Mouse (Mus musculus): Measurements from ENCODE around the gene Ccdc82.

The Ccdc82 gene

DNA sequence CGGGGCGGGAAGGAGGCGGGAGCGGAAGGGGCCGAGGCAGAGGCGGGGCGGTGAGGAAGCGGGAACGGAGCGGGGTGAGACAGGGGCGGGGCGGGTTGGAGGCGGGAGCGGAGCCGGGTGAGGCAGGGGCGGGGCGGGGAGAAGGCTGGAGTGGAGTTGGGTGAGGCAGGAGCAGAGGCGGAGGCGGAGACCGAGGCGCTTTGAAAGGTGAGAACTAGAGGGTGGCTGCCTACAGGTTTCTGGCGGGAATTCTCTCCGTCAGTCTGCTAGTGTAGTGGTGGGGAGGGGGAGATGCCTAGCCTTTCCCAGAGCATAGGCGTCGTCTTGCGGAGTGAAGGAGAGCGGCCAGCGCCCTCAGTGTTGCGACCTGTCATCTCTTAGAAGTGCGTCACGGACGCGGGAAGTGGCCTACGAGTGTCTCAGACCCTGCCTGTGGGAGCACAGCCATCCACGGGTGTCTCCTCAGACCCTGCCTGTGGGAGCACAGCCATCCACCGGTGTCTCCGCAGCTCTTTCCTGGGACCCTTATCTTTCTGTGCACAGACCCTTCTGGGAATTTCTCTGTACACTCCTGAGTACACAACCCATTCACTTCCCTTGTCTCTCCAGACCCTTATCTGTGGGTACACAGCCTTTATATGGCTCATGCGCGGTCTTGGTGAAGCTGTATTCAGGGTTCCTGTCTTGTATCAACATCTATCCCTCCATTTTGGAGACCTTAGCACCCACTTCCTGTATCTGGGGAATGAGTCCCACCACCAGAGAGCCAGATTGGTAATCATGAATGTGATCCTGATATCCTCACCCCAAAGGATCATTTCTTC is at the start of gene Ccdc82:
Gene Ccdc82 (plus strand): TSS at position 141 of the 824 bp plus-strand sequence.
- DNase-seq (ENCODE audit: low spot score in 2 of 2) = peak; percentile 83 to 91

DNA sequence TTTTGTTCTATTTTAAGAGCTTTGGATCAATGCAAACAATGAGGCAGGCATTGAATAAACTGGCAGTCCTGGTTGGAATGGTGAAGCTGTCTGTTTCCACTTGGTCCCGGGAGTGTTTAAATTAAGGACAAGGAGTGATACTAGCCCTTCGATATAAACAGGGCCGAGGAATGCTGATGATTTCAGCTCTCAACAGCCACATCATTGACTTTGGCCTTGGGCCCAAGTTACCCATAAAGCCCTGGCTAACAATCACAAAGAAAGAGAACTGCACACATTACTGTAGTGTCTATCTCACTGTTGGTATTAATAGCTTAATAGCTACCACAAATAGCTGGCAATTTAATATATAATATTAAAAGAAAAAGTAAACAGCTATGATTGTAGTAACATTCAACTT is 46.7 kb upstream of the Ccdc82 start:
- DNase-seq (ENCODE audit: low spot score in 2 of 2) = no peak

DNA sequence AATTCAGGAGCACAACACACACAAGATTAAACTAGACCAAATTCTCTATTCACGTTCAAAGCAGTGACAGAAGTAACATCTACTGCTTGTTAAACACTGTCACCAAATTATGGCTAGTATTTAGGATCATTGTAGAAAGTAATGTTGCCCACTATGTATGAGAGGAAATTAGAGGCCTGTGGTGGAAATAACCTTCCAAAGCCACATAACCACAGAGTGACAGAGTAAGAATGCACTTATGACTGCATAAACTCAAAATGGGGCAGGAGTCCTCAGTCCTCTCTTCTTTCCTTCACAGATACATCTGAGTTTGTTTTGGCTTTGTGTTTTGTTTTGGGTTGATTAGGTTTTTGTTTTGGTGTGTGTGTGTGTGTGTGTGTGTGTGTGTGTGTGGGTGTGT is 43.6 kb upstream of the Ccdc82 start:
- DNase-seq (ENCODE audit: low spot score in 2 of 2) = no peak

DNA sequence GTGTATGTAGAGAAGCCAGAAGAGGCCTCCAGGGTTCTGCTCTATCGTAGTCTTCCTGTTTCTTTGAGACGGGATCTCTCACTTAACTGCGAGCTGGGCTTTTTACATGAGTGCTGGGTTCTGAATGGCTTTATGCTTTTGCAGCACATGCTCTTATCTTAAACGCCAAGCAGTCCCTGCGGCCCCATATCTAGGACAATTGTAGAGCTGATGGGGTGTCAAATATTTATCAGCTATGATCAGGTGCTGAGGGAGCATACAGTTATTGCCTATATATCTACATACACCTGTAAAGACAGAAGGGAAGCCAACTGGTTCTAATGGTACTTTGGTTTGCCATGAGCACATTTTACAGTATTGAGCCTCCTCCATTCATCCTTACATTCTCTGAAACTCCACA is 43.1 kb upstream of the Ccdc82 start:
- DNase-seq (ENCODE audit: low spot score in 2 of 2) = no peak

DNA sequence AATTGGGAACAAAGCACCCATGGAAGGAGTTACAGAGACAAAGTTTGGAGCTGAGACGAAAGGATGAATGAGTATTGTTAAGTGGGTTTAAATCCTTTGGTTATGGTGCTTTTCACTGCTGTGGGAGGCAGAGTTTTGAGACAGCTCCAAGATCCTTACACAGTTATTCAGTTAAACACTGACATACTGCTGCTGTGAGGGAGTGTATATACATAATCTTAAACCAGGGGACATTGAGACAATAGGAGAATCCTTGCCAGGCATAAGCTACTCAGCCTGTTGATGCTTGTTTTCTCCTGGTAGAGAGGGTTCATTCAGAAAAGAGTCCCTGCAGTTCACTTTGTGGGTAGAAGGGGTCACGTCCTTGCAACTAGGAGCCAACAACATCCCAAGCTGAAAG is 40.4 kb upstream of the Ccdc82 start:
- no peak for DNase-seq (ENCODE audit: low spot score in 2 of 2)

DNA sequence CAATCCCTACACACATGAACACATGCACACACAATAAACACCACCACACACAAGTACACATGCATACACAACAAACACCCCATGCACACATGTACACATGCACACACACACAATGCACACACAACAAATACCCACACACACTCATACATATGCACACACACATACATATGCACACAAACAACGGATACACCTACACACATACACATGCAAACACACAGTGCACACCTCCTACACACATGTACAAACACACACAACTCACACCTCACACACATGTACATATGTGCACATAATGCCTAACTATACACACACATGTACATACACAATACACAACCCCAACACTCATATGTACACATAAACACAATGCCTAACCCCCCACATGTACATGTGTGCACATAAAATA is 20.9 kb upstream of the Ccdc82 start:
- no peak for DNase-seq (ENCODE audit: low spot score in 2 of 2)

DNA sequence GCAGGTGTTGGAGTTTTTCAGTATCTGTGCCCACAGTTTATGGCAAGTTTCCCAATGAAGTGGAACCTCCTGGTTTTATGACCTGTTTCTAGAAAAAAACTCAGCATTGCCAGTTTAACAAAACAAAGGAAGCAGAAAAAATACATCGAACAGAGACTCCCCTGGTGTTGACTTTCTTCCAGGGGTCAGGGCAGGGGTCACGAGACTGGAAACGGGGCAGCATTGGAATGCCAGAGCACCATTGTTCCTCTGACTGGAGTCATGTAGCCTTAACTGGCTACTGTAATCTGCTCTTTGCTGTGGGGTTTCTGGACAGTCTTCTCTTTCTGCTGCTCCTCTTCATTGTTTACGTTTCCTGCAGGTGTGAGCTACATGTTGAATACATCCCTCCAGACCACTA is 16.2 kb upstream of the Ccdc82 start:
- no peak for DNase-seq (ENCODE audit: low spot score in 2 of 2)

DNA sequence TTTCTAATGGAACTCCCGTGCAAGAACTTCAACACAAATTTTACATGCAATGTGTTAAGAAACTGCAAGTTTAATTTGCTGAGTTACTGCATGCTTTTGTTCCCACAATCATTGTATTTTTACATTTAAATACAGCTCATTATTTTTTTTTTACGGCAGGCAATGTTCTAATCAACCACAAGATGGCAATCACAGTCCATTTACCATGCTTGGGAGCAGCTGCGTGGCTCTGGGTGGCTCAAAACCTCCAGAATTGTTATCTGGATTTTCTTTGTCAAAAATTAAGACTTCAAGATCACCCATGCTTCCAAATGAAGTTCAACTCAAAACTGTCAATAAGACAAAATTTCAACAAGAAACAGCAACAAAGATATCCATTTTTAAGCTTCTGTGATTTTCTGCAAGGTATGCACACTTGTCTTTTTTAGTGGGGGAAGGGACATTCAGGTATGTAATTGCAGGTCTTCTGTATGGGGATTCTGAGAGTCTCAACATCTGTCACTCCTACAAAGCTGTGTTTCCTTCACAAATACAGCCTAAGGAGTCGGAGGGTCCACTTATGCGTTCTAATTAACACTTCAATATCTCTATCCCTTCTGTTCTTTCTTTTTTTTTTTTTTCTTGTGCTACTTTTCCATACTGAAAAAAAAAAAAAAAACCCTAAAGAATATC is 15.1 kb upstream of the Ccdc82 start:
- DNase-seq (ENCODE audit: low spot score in 2 of 2) = peak in 1 of 2 experiments; percentile 7

DNA sequence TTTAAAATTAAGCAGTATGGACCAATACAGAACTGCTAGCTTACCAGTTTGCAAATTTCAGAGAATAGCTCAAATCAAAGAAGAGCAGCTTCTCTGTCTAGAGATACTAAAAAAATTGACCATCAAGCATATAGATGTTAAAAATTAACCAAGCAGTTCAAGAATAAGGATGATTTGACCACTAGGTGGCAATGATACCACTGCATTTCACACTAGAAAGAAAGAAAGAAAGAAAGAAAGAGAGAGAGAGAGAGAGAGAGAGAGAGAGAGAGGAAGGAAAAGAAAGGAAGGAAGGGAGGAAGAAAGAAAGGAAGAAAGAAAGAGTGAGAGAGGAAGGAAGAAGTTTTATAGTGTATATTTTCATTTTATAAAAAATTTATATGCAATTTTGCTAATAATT is 4.4 kb upstream of the Ccdc82 start:
- no peak for DNase-seq (ENCODE audit: low spot score in 2 of 2)

DNA sequence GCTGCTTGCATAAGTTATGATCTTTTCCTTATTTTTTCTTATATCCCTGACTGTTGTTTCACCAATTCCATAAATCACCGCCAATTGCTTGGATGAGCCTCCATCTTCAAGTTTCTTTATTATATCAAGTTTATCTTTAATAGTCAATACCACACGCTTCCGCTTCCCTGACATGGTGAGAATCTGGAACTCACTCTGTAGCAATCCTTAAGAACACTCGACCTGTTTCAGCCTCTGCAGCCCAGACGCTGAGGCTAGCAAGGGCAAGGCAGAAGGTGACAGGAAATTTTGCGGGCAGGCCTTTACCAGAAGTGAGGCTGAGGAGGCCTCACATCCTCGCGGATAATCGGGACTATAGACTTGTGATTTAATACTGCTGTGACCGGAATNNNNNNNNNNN is 1.3 kb upstream of the Ccdc82 start, which contains the start of gene Jrkl:
Gene Jrkl (minus strand): TSS at position 349 of the 400 bp plus-strand sequence.
- peak in 1 of 2 experiments; percentile 28 for DNase-seq (ENCODE audit: low spot score in 2 of 2)

DNA sequence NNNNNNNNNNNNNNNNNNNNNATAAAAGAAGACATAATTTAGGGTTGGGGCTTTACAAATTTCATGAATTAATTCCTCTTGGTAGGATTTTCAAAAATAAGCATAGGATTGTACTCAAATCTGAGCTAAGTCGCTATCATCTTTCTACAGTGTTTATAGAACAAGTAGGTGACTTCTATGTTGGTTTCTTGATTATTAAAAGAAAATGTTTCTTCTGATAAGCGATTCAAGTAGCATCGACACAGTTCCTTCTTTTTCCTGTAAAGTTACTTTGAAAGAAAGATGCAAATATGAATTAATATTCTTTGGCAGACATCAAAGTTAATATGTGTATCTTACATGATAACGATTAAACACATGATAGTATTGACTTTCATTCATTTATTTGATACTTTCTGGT is 1.3 kb downstream of the Ccdc82 start:
- DNase-seq (ENCODE audit: low spot score in 2 of 2) = no peak

DNA sequence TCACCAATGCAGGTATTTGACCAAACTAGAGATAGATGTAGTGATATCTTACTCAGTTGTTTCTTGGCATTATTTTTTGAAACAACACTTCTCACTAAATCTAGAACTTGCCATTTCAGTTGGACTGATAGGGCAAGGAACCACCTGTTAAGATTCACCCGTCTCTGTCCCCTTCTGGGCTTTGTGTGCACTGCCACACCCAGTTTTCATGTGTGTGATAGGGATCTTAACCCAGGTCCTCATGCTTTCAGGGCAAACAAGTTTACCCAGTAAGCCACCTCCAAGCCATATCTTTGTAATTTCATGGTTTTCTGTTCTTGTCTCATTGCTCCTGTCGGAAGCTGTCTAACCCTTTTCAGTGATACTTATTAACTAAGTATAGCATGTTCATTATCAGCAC is 4.5 kb downstream of the Ccdc82 start:
- no peak for DNase-seq (ENCODE audit: low spot score in 2 of 2)

DNA sequence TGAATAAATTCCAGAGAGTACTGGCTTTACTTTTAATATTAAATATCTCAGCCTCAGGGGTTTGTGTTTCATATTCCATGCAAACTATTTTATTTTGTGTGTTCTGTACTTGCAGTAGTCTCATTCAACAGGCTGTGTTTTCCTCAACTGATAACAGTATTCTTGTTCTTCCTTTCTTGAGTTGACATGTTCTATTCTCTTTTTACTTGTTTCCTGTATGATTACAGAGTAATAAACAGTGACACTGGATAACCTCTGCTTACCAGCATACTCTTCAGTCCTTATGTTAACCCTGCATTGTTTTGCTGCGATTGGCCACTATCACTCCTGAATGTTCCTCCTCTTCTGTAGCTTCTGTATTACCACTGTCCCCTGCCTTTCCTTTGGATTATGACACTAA is 10.0 kb downstream of the Ccdc82 start:
- DNase-seq (ENCODE audit: low spot score in 2 of 2) = no peak

DNA sequence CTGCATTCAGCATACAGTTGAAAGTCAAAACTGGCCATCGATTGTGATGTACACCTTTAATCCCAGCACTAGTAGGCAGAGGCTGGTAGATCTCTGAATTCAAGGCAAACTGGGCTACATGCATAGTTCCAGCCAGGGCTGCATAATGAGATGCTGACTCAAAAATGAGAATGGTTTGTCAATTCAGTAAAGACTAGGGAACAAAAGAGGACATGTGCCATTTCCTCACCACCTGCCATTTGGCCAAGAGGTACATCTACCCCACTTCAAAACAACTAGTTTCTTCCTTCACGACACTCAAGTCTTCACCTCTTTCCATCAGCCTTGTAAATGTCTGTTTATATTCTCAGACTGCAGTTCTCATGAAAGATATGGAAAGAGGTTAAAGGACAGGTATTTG is 11.4 kb downstream of the Ccdc82 start:
- DNase-seq (ENCODE audit: low spot score in 2 of 2) = no peak

DNA sequence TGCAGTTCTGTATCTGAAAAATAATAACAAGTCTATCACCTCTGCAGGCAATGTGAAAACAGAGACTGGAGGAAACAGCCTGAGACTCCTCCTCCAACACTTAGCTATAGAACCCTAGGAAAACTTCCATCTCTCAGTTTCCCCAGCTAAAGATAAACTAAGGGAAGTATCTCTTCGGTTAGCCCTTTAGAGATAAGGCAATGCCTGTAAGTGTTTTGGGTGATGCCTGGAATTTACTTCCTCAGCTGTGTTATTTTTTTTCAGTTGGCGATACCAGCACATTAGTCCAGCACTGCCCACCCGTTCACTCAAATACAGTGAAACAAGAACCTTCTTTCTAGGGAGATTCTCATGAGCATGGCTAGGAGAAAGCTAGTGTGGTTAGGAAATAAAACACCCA is 14.2 kb downstream of the Ccdc82 start:
- DNase-seq (ENCODE audit: low spot score in 2 of 2) = no peak

DNA sequence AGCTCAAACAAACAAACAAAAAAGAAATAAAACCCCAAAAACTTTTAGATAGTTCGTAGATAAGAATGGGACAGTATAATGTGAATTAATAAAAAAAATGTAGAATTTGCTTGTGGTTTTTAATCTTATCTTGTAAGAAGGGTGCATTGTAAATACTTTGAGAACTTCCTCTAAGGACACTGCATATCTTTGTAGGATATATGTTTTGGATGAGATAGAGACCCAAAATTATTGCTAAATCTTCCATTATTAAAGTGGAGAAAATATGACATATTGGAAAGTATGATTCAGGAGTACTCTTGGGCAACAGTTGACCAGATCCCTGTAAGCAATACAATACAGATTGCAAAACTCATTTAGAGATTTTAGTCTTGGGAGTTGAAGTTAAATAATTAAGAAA is 26.5 kb downstream of the Ccdc82 start:
- no peak for DNase-seq (ENCODE audit: low spot score in 2 of 2)

DNA sequence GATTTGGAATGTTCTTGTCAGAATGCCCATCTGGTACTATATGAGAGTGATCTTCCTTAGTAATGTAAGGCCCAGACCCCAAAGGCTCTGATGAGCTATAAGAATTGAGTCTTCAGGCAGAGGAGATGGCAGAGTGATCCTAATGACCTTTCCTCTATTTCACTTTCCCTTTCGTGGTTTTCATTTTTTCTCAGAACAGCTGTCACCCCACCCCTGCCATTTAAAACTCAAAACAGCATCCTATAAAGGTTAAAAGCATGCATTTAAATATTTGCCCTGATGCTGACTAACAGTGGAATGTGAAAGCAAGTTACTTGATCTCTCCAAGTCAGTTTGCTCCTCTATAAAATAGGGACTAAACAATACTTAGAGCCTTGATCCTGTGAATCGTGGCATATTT is 40.7 kb downstream of the Ccdc82 start:
- DNase-seq (ENCODE audit: low spot score in 2 of 2) = no peak

DNA sequence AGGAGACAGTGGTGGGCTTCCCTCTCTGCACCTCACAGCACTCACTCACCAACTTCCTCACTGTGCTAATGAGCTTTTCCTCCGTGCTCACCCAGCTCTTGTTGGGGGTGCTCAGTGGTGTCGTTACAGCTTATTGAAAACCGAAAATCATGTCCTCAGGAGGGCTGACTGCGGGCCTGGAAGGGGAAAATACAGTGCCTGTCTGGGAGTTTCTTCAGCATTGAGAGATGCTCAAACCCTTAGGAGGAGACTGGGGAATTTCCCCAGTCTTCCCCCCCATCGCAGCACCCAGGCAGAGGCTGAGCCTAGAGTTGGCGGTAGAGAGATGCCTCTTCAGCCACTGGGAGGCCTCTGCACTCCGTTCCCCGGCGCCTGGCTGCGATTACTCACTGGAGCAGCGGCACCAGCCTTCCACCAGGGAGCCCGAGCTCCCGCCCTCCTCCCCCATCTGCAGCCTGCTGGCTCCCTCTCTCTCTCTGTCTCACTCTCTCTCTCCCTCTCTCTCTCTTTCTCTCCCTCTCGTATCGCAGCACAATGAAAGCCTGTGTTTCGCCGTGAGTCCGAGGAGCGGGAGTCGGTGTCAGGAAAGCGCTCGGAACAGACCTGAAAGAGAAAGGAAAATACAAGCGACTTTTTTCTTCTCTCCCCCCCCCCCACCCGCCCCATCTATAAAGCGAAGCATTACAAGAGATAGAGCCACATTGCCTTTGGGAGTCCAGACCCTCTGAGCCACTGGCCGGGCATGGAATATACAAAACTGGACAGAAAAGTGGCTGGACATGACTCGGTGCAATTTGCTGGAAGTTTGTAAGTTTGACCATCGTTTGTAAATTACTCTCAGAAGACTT is 49.7 kb downstream of the Ccdc82 start:
- peak; percentile 62 to 79 for DNase-seq (ENCODE audit: low spot score in 2 of 2)

DNA sequence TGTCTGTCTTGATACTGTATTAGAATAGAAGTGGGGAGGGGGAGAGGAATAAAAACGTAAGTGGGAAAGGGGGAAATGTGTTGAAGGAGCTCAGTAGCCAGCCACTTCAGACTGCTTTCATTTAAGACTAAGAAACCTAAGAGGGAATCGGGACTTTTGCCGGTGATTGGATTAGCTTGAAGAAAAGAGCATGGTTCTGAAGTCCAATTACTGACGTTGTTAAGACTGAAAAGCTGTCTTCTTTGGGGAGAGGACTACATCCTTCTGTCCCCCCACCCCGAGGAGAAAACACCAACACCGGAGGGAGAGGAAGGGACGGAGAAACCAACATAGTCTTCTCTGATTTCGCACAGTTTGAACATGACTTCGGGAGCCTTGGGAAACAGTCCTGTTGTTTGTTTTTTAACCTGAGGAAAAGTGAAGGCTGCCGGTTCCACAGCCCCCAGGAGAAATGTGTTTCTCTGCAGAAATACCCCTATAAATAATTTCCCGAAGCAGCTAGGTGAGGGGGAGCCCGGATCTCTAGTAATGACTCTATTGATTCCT is 50.4 kb downstream of the Ccdc82 start:
- no peak for DNase-seq (ENCODE audit: low spot score in 2 of 2)

DNA sequence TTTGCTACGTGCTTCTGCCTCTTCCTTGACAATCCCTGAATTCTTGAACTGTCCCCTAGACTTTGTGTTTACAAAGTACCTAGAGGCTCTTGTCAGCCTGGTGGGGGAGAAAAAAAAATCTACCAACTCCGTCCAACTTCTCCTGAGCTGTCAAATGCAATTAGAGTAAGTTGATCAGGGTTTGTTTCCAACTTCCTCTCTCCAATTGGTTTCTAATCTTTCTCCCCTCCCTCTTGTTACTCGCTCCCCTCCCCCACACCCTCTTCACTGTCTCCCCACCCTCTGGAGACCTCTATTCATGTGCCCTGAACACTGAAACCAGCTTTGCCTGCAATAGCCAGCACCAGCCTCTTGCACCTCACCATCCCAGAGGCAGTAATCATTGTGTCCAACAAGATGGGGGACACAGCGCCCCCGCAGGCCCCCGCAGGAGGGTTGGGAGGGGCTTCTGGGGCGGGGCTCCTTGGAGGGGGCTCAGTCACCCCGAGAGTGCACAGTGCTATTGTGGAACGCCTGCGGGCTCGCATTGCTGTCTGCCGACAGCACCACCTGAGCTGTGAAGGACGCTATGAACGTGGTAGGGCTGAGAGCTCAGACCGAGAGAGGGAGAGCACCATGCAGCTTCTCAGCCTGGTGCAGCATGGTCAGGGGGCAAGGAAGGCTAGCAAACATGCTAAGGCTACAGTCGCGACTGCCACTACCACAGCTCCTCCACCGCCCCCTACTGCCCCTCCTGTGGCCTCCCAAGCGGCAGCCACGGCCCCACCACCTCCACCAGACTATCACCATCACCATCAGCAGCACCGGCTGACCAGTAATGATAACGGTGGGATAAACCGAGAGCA is 51.1 kb downstream of the Ccdc82 start, which contains the start of gene Maml2:
Gene Maml2 (plus strand): TSS at position 290 of the 845 bp plus-strand sequence.
- DNase-seq (ENCODE audit: low spot score in 2 of 2) = peak in 1 of 2 experiments; percentile 56

DNA sequence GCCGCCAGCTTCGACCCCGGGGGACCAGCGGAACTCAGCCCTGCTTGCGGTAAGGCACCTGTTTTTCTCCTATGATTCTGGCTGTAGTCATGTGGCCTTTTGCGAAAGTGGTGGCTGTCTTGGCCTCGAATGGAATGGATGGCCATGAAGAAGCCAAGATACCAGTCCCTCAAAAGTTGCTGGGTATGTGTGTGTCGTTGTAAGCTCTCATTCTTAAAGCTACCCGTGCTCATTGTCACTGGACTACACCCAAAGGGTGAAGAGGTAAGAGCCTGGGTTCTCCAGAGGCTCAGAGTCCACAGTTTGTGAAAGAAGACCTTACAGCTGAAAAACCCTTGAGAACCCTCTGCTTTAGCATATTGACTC is 51.7 kb downstream of the Ccdc82 start:
- DNase-seq (ENCODE audit: low spot score in 2 of 2) = no peak
